Mouse (Mus musculus): ENCODE results near the gene Olfr1191-ps1.
"Not testable (repeated sequence)": the region's sequence is repeated elsewhere in the genome, so short reads cannot be mapped to it uniquely, and the experiment has no call there.

Olfr1191-ps1 gene

DNA sequence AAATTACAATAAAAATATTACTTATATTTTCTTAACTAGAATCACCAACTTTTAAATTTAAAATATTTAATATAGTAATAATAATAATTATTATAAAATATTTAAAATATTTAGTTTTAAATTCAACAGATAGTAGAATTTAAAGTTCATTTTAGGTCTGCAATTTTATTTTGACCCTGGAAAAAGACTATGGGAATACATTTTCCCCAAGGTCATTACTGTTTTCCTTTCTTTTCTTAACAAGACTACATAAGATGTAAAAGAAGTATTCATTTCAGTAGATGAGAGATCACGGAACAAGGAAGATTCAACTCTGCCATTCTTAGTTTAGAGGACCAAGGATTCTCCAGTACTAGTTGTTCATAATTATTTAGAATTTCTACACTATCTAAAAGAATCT is at the start of gene Olfr1191-ps1:
Olfr1191-ps1 (plus strand) TSS at position 301 of the 400 bp plus-strand sequence.
- DNase-seq (ENCODE audit: low spot score in 2 of 2) = not testable (repeated sequence)

DNA sequence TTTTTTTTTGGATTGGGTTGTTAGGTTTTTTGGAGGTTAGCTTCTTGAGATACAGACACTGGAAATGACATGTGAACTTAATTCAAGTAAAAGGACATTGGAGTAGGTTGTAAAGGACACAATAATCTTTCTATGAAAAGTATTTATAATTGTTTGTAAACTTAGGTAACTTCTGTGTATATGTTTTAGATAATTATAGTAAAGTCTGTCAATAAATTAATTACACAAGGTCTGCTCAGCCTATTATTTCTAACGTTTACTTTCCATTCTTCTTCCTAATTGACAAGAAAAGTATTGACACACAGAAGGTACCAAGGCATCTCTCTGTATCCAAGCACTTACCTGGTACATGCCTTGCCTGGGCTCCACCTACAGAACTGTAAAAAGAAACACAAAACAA is 7.9 kb downstream of the Olfr1191-ps1 start, which contains the start of gene Olfr1192-ps1:
Olfr1192-ps1 (plus strand) TSS at position 301 of the 400 bp plus-strand sequence.
- DNase-seq (ENCODE audit: low spot score in 2 of 2) = no peak

DNA sequence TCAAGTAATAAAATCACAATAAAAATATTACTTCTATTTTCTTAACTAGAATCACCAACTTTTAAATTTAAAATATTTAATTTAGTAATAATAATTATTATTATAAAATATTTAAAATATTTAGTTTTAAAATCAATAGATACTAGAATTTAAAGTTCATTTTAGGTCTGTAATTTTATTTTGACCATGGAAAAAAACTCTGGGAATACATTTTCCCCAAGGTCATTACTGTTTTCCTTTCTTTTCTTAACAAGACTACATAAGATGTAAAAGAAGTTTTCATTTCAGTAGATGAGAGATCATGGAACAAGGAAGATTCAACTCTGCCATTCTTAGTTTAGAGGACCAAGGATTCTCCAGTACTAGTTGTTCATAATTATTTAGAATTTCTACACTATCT is 35.0 kb downstream of the Olfr1191-ps1 start, which contains the start of gene Olfr1193:
Olfr1193 (plus strand) TSS at position 301 of the 400 bp plus-strand sequence.
- DNase-seq (ENCODE audit: low spot score in 2 of 2) = not testable (repeated sequence)

DNA sequence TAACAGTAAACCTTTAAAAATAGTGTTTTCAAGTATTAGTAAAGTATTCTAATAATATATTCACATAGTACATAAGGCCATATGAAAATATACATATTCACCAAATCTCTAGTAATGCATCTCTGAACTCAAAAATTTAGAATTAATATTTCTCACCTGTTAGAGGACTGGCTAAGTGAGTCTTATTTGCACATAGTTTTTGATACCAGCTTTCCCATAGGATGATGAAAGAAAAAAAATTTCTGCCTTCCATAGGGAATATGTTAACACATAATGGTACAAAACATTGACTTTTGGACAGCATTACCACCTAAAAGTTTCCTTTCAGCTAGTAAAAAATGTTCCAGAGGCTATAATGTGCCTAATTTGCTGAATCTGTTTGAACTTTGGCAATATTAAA is 48.7 kb downstream of the Olfr1191-ps1 start, which contains the start of gene Olfr1195:
Olfr1195 (minus strand) TSS at position 101 of the 400 bp plus-strand sequence.
- DNase-seq (ENCODE audit: low spot score in 2 of 2) = no peak
